In genomic region chr12:79131706-79132460, GRCm38 (mm10) we compare ENCODE assay signal across 9 mouse cellular contexts. TPM values are rescaled to one million over a fixed set of nuclear protein-coding genes. Genes with fewer than 3 reads are reported as not detected.
DNase-seq lines count a peak whose midpoint lies in the region; ATAC-seq and TF ChIP-seq lines count a peak whose summit lies in the region.
"Had no signal": no experiment of that assay in that cellular context is flagged by ENCODE, and none has a peak within 500 bp of the region (broad histone marks: within the 10 kb centered on the region; RNA-seq: fewer than 3 reads in every experiment).

No protein-coding gene starts in this region.

- WGBS in intestine, embryonic 14.5 days: 27% methylated on average over 5 of the region's 5 CpGs
- WGBS in intestine, embryonic 16.5 days: 34% methylated on average over 5 of the region's 5 CpGs
- WGBS in limb, embryonic 14.5 days: 24% methylated on average over 5 of the region's 5 CpGs
- WGBS in neural tube, embryonic 15.5 days: 27% methylated on average over 5 of the region's 5 CpGs
- WGBS in liver, embryonic 12.5 days (ENCODE audit: insufficient replicate concordance): 23% methylated on average over 5 of the region's 5 CpGs

- H3K4me3 ChIP-seq in intestine, embryonic 14.5 days (ENCODE audit: low read depth, low read length): no peak overlapping the region
- no peak overlapping the region for H3K4me3 ChIP-seq in intestine, embryonic 16.5 days (ENCODE audit: low read length)
- peak overlapping the region; percentile 49 for H3K4me3 ChIP-seq in limb, embryonic 14.5 days (replicated peaks; ENCODE audit: low read length)
- H3K4me3 ChIP-seq in neural tube, embryonic 15.5 days (replicated peaks): peak overlapping the region; percentile 60
- no peak overlapping the region for H3K4me3 ChIP-seq in liver, embryonic 12.5 days

- H3K36me3 ChIP-seq in intestine, embryonic 14.5 days (ENCODE audit: control insufficient read depth, insufficient read depth, low read length): no peaks in the 10 kb centered on the region
- H3K36me3 ChIP-seq in intestine, embryonic 16.5 days (ENCODE audit: control insufficient read depth, insufficient read depth, low read length): no peaks in the 10 kb centered on the region
- H3K36me3 ChIP-seq in limb, embryonic 14.5 days (ENCODE audit: control insufficient read depth, insufficient read depth, low read length): no peaks in the 10 kb centered on the region
- H3K36me3 ChIP-seq in neural tube, embryonic 15.5 days: no peaks in the 10 kb centered on the region
- no peaks in the 10 kb centered on the region for H3K36me3 ChIP-seq in liver, embryonic 12.5 days

- H3K9me3 ChIP-seq in intestine, embryonic 14.5 days (ENCODE audit: control insufficient read depth, low read length): no peaks in the 10 kb centered on the region
- no peaks in the 10 kb centered on the region for H3K9me3 ChIP-seq in intestine, embryonic 16.5 days (ENCODE audit: control insufficient read depth, low read length)
- H3K9me3 ChIP-seq in limb, embryonic 14.5 days (ENCODE audit: control insufficient read depth, low read length): no peaks in the 10 kb centered on the region
- H3K9me3 ChIP-seq in neural tube, embryonic 15.5 days (replicated peaks): no peaks in the 10 kb centered on the region
- no peaks in the 10 kb centered on the region for H3K9me3 ChIP-seq in liver, embryonic 12.5 days (replicated peaks)

- H3K27ac ChIP-seq in intestine, embryonic 14.5 days (ENCODE audit: low read depth): no peak overlapping the region
- H3K27ac ChIP-seq in intestine, embryonic 16.5 days (ENCODE audit: low read length): no peak overlapping the region
- no peak overlapping the region for H3K27ac ChIP-seq in limb, embryonic 14.5 days (replicated peaks; ENCODE audit: low read depth, low read length)
- H3K27ac ChIP-seq in neural tube, embryonic 15.5 days (replicated peaks): peak overlapping the region; percentile 56; the same call in 1 of the 2 replicates
- no peak overlapping the region for H3K27ac ChIP-seq in liver, embryonic 12.5 days
- H3K27ac ChIP-seq: liver, embryonic 14.5 days had no signal

- H3K4me1 ChIP-seq in intestine, embryonic 14.5 days (replicated peaks; ENCODE audit: control insufficient read depth, insufficient read depth, low read length): peaks cover 12% of the 10 kb centered on the region
- peaks cover 8% of the 10 kb centered on the region; the same call in 1 of the 2 replicates for H3K4me1 ChIP-seq in intestine, embryonic 16.5 days (ENCODE audit: control insufficient read depth, insufficient read depth, low read length)
- no peaks in the 10 kb centered on the region; the same call in 1 of the 2 replicates for H3K4me1 ChIP-seq in limb, embryonic 14.5 days (ENCODE audit: control insufficient read depth, insufficient read depth, low read length)
- H3K4me1 ChIP-seq in neural tube, embryonic 15.5 days: peaks cover 22% of the 10 kb centered on the region
- H3K4me1 ChIP-seq in liver, embryonic 12.5 days: peaks cover 9% of the 10 kb centered on the region

- H3K27me3 ChIP-seq in intestine, embryonic 14.5 days (replicated peaks; ENCODE audit: control insufficient read depth, insufficient read depth, low read length): peaks cover 31% of the 10 kb centered on the region
- H3K27me3 ChIP-seq in intestine, embryonic 16.5 days (replicated peaks; ENCODE audit: control insufficient read depth, insufficient read depth, low read length): peaks cover 21% of the 10 kb centered on the region
- H3K27me3 ChIP-seq in limb, embryonic 14.5 days (ENCODE audit: control insufficient read depth, insufficient read depth, low read length): peaks cover 36% of the 10 kb centered on the region
- H3K27me3 ChIP-seq in neural tube, embryonic 15.5 days (replicated peaks): peaks cover 13% of the 10 kb centered on the region
- H3K27me3 ChIP-seq in liver, embryonic 12.5 days (replicated peaks): peaks cover 64% of the 10 kb centered on the region

- TF ChIP-seq POLR2A in limb, embryonic 14.5 days (IDR thresholded peaks at IDR 0.05; ENCODE audit: borderline replicate concordance, extremely low read depth, insufficient read depth, insufficient read length): no peak

- no peak for DNase-seq in intestine, embryonic 14.5 days (ENCODE audit: low spot score)
- DNase-seq in fibroblast of lung, adult 2 months (ENCODE audit: low read depth): peak; percentile 40
- no peak for DNase-seq in limb, embryonic 14.5 days (ENCODE audit: low spot score)
- no peak for DNase-seq in urinary bladder, postnatal 36 days (ENCODE audit: low spot score in 2 of 2)
- no peak for DNase-seq in thymus, adult 18-20 months

- no peak for ATAC-seq in intestine, embryonic 14.5 days (replicated peaks; ENCODE audit: low FRiP score, low TSS enrichment, low read depth)
- no peak for ATAC-seq in intestine, embryonic 16.5 days
- no peak for ATAC-seq in limb, embryonic 14.5 days (ENCODE audit: low FRiP score, low read depth)
- no peak for ATAC-seq in neural tube, embryonic 15.5 days (ENCODE audit: low FRiP score)
- ATAC-seq in liver, embryonic 12.5 days: no peak

- H3K9ac ChIP-seq in intestine, embryonic 14.5 days (ENCODE audit: low read length): no peak overlapping the region
- no peak overlapping the region for H3K9ac ChIP-seq in intestine, embryonic 16.5 days (ENCODE audit: low read depth, low read length)
- peak overlapping the region; percentile 48; the same call in 1 of the 2 replicates for H3K9ac ChIP-seq in limb, embryonic 14.5 days (ENCODE audit: low read depth, low read length, severe bottlenecking)
- H3K9ac ChIP-seq in neural tube, embryonic 15.5 days (replicated peaks): peak overlapping the region; percentile 62
- no peak overlapping the region for H3K9ac ChIP-seq in liver, embryonic 12.5 days
- H3K9ac ChIP-seq: liver, embryonic 14.5 days had no signal

- peak overlapping the region; percentile 88 for H3K4me2 ChIP-seq in intestine, embryonic 14.5 days (ENCODE audit: low read length)
- H3K4me2 ChIP-seq in intestine, embryonic 16.5 days (ENCODE audit: low read depth, low read length): no peak overlapping the region
- peak overlapping the region; percentile 94 for H3K4me2 ChIP-seq in limb, embryonic 14.5 days (replicated peaks; ENCODE audit: low read depth, low read length, severe bottlenecking)
- H3K4me2 ChIP-seq in neural tube, embryonic 15.5 days: peak overlapping the region; percentile 95
- H3K4me2 ChIP-seq in liver, embryonic 12.5 days: no peak overlapping the region

RNA-seq across cellular contexts. Expression of gene Arg2, which starts 1.3 kb away (rescaled TPM):
- polyA plus RNA-seq in intestine, embryonic 14.5 days (2014; fragmentation: Nextera tagmentation; extraction: Ambion mirVana): 0.46 and 0.91 TPM in 2 replicates
- 0.75 and 0.82 TPM in 2 replicates for polyA plus RNA-seq in intestine, embryonic 16.5 days (2015; fragmentation: Nextera tagmentation; extraction: Ambion mirVana)
- polyA plus RNA-seq in limb, embryonic 14.5 days (2012; rRNA removed): 0.39 and 0.40 TPM in 2 replicates
- polyA plus RNA-seq in limb, embryonic 14.5 days (2014; fragmentation: Nextera tagmentation; extraction: Ambion mirVana): 0.55 and 0.65 TPM in 2 replicates
- 27.2 and 30.5 TPM in 2 replicates for polyA plus RNA-seq in neural tube, embryonic 15.5 days (2015; fragmentation: Nextera tagmentation; extraction: Ambion mirVana)
- polyA plus RNA-seq in liver, embryonic 12.5 days (2016; fragmentation: Nextera tagmentation; extraction: Ambion mirVana): 0.08 TPM in 2 replicates
- polyA plus RNA-seq: liver, embryonic 14.5 days had no signal

RNA-seq across cellular contexts. Expression of gene Vti1b, which starts 40.6 kb away (rescaled TPM):
- 85.4 and 94.7 TPM in 2 replicates for polyA plus RNA-seq in intestine, embryonic 14.5 days (2014; fragmentation: Nextera tagmentation; extraction: Ambion mirVana)
- 111 and 117 TPM in 2 replicates for polyA plus RNA-seq in intestine, embryonic 16.5 days (2015; fragmentation: Nextera tagmentation; extraction: Ambion mirVana)
- polyA plus RNA-seq in limb, embryonic 14.5 days (2012; rRNA removed): 27.7 and 44.0 TPM in 2 replicates
- polyA plus RNA-seq in limb, embryonic 14.5 days (2014; fragmentation: Nextera tagmentation; extraction: Ambion mirVana): 85.7 and 94.6 TPM in 2 replicates
- polyA plus RNA-seq in neural tube, embryonic 15.5 days (2015; fragmentation: Nextera tagmentation; extraction: Ambion mirVana): 211 and 241 TPM in 2 replicates
- 48.0 and 52.3 TPM in 2 replicates for polyA plus RNA-seq in liver, embryonic 12.5 days (2016; fragmentation: Nextera tagmentation; extraction: Ambion mirVana)

RNA-seq across cellular contexts. Expression of gene Pigh, which starts 42.4 kb away (rescaled TPM):
- polyA plus RNA-seq in intestine, embryonic 14.5 days (2014; fragmentation: Nextera tagmentation; extraction: Ambion mirVana): 27.3 and 33.5 TPM in 2 replicates
- polyA plus RNA-seq in intestine, embryonic 16.5 days (2015; fragmentation: Nextera tagmentation; extraction: Ambion mirVana): 26.2 and 27.6 TPM in 2 replicates
- 18.9 and 23.1 TPM in 2 replicates for polyA plus RNA-seq in limb, embryonic 14.5 days (2012; rRNA removed)
- polyA plus RNA-seq in limb, embryonic 14.5 days (2014; fragmentation: Nextera tagmentation; extraction: Ambion mirVana): 29.4 and 31.2 TPM in 2 replicates
- polyA plus RNA-seq in neural tube, embryonic 15.5 days (2015; fragmentation: Nextera tagmentation; extraction: Ambion mirVana): 18.0 and 22.4 TPM in 2 replicates
- polyA plus RNA-seq in liver, embryonic 12.5 days (2016; fragmentation: Nextera tagmentation; extraction: Ambion mirVana): 10.5 and 10.7 TPM in 2 replicates

Comparison
In these comparisons a context has a peak if more than half of its experiments do, and no peak if none do; other contexts are left out.
1. H3K4me2 ChIP-seq: peak in intestine, embryonic 14.5 days (single experiment), limb, embryonic 14.5 days (single experiment) and neural tube, embryonic 15.5 days (single experiment); none in intestine, embryonic 16.5 days (single experiment) and liver, embryonic 12.5 days (single experiment).
2. H3K4me3 ChIP-seq: peak in limb, embryonic 14.5 days (single experiment) and neural tube, embryonic 15.5 days (single experiment); none in intestine, embryonic 14.5 days (single experiment), intestine, embryonic 16.5 days (single experiment) and liver, embryonic 12.5 days (single experiment).
3. H3K9ac ChIP-seq: peak in limb, embryonic 14.5 days (single experiment) and neural tube, embryonic 15.5 days (single experiment); none in intestine, embryonic 14.5 days (single experiment), intestine, embryonic 16.5 days (single experiment) and liver, embryonic 12.5 days (single experiment).
4. RNA of gene Arg2, which starts 1.3 kb away (polyA plus RNA-seq): 27.2 to 30.5 TPM in neural tube, embryonic 15.5 days; 0.75 to 0.82 TPM in intestine, embryonic 16.5 days, 0.39 to 0.65 TPM in limb, embryonic 14.5 days, 0.46 to 0.91 TPM in intestine, embryonic 14.5 days and 0.08 TPM in liver, embryonic 12.5 days; every median in the first group is over 10 times any median in the second.